Mouse (Mus musculus) heart, postnatal 36 days (tissue): Measurements from ENCODE around the gene Hist1h2bj. TPM values are rescaled to one million over a fixed set of nuclear protein-coding genes. Genes with fewer than 3 reads are reported as not detected.

Experiments used
- DNase-seq, 2 experiments: peaks; one replicate each; pipeline ENCODE4 v3.0.0; 2021 to 2022
- intact Hi-C: fragments of 180-260 bp; cut with DNase I; formaldehyde crosslinking; loops from one replicate; pipeline ENCODE4 v1.15.1; 2025
- total RNA-seq, 2 experiments: library from RNA; stranded (reverse); gene quantifications; 2 replicates each; pipeline ENCODE4 v1.2.3; 2021

Hist1h2bj gene
- total RNA-seq, result 1 to 10 TPM; 7.2 to 9.7 TPM

- intact Hi-C loops, result loop anchor here (5.0 to 10.0 kb wide), 6 partner anchors 218 to 1699 kb away; partner anchors contain the start of genes Hist1h1t, Hist1h2af, Hist1h2ai and Hist1h2bl
- DNase-seq, result peak; percentile 81 to 88
Observed at GRCm38 (mm10) chr13:22042568-22043502, at the start of gene Hist1h2bj, which contains the start of gene Hist1h2ag. Hist1h2bj (plus strand) TSS chr13:22043214. Hist1h2ag (minus strand) TSS chr13:22042944.

GRCm38 (mm10) chr13:21993957-21994738, 48.9 kb upstream of the Hist1h2bj start:
- peak; percentile 24 to 40 for DNase-seq
- intact Hi-C loops, result loop anchor here (2.0 kb wide), 2 partner anchors 19 to 21 kb away; no protein-coding TSS in a partner anchor

- no peak for DNase-seq
Observed at GRCm38 (mm10) chr13:21994896-21995295, 48.1 kb upstream of the Hist1h2bj start.

GRCm38 (mm10) chr13:21995331-21995914, 47.6 kb upstream of the Hist1h2bj start:
- peak in 1 of 2 experiments; percentile 47 for DNase-seq
- intact Hi-C loops, result loop anchor here (2.0 kb wide), 2 partner anchors 19 to 21 kb away; no protein-coding TSS in a partner anchor

More at GRCm38 (mm10) chr13:21994896-21995295, 48.1 kb upstream of the Hist1h2bj start:
- intact Hi-C loops, result loop anchor here (2.0 kb wide), 2 partner anchors 20 kb away; no protein-coding TSS in a partner anchor

- intact Hi-C loops, result loop anchor here (2.0 kb wide), 1 partner anchor 31 kb away; no protein-coding TSS in a partner anchor
- no peak for DNase-seq
Observed at GRCm38 (mm10) chr13:21996101-21996839, 46.7 kb upstream of the Hist1h2bj start.

- no peak for DNase-seq
- intact Hi-C loops, result loop anchor here (2.0 kb wide), 1 partner anchor 30 kb away; no protein-coding TSS in a partner anchor
Observed at GRCm38 (mm10) chr13:21996840-21997185, 46.2 kb upstream of the Hist1h2bj start.

- intact Hi-C loops, result loop anchor here (2.0 kb wide), 1 partner anchor 29 kb away; no protein-coding TSS in a partner anchor
- no peak for DNase-seq
Observed at GRCm38 (mm10) chr13:21997201-21997820, 45.7 kb upstream of the Hist1h2bj start.

- intact Hi-C loops, result loop anchor here (2.0 kb wide), 1 partner anchor 29 kb away; no protein-coding TSS in a partner anchor
- DNase-seq, result no peak
Observed at GRCm38 (mm10) chr13:21997821-21998220, 45.2 kb upstream of the Hist1h2bj start.

- intact Hi-C loops, result no loop called here
- no peak for DNase-seq
Observed at GRCm38 (mm10) chr13:21998412-21998811, 44.6 kb upstream of the Hist1h2bj start.

- intact Hi-C loops, result no loop called here
- no peak for DNase-seq
Observed at GRCm38 (mm10) chr13:21999147-21999546, 43.9 kb upstream of the Hist1h2bj start.

GRCm38 (mm10) chr13:22001346-22001745, 41.7 kb upstream of the Hist1h2bj start:
- intact Hi-C loops, result no loop called here
- no peak for DNase-seq

- no peak for DNase-seq
- intact Hi-C loops, result no loop called here
Observed at GRCm38 (mm10) chr13:22001823-22002222, 41.2 kb upstream of the Hist1h2bj start.

GRCm38 (mm10) chr13:22005605-22006333, 37.2 kb upstream of the Hist1h2bj start:
- intact Hi-C loops, result no loop called here
- DNase-seq, result peak; percentile 34 to 52

- peak in 1 of 2 experiments; percentile 41 for DNase-seq
- intact Hi-C loops, result no loop called here
Observed at GRCm38 (mm10) chr13:22006334-22007120, 36.5 kb upstream of the Hist1h2bj start.

- DNase-seq, result no peak
- intact Hi-C loops, result no loop called here
Observed at GRCm38 (mm10) chr13:22007121-22007510, 35.9 kb upstream of the Hist1h2bj start.

- DNase-seq, result no peak
- intact Hi-C loops, result no loop called here
Observed at GRCm38 (mm10) chr13:22007872-22008271, 35.1 kb upstream of the Hist1h2bj start.

- intact Hi-C loops, result no loop called here
- no peak for DNase-seq
Observed at GRCm38 (mm10) chr13:22008707-22009106, 34.3 kb upstream of the Hist1h2bj start.

- intact Hi-C loops, result no loop called here
- no peak for DNase-seq
Observed at GRCm38 (mm10) chr13:22009642-22010041, 33.4 kb upstream of the Hist1h2bj start, which contains the start of gene Prss16. Prss16 (minus strand) TSS chr13:22009742.
